Mouse (Mus musculus) NIH3T3 (cell line): ENCODE data around the gene Anxa6.

Experiments
- DNase-seq: peaks from one replicate; pipeline ENCODE4 v3.0.0-alpha.2; 2012; ENCODE audit warnings: low read depth

The Anxa6 gene

GRCm38 (mm10) chr11:55031211-55031990, 1.8 kb downstream of the Anxa6 start:
- DNase-seq = peak; percentile 56

DNA sequence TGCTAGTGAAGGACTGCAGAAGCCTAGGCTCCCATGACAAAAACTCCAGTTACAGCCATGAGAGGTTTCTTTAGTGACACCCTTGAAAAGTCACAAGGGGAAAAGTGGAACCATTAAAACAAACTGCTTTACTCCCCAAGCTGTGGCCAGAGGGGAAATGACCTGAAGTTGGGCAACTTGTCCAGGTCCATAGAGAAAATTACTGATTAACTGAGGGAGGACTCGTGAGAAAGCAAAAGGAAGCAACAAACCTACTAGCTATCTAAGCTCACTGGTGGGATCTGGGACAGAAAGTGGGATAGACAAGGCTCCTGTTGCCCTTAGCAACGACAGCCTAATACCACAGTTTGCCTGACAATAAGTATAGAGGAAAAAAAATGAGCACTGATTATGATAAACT, 4.7 kb downstream of the Anxa6 start:
- DNase-seq = no peak

- DNase-seq = peak; percentile 79
Observed at GRCm38 (mm10) chr11:55027204-55027855, 5.9 kb downstream of the Anxa6 start.

- DNase-seq = no peak
Observed at GRCm38 (mm10) chr11:55025896-55026295, 7.3 kb downstream of the Anxa6 start.

GRCm38 (mm10) chr11:55023583-55023982, 9.7 kb downstream of the Anxa6 start:
- no peak for DNase-seq

- DNase-seq = peak; percentile 93
Observed at GRCm38 (mm10) chr11:55023049-55023564, 10.1 kb downstream of the Anxa6 start.

DNA sequence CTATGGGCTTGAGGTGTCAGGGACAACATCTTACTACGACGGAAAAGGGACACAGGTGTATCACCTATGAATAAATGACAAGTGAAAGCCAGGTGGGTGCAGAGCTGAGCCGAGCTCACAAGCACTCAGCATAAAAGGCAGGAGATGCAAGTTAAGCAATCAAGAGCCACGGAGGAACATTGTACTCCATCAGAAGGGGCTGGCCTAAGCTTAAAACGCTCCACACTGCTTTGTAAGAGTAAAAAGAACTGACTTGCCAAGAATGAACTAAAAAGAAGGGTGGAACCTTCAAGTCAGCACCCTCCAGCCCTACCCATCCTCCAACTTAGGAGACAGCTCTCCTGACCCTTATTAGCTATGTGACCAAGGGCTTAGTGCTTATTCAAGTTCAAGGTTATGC, 10.7 kb downstream of the Anxa6 start:
- no peak for DNase-seq

- peak; percentile 62 for DNase-seq
Observed at GRCm38 (mm10) chr11:55021859-55022258, 11.4 kb downstream of the Anxa6 start.

DNA sequence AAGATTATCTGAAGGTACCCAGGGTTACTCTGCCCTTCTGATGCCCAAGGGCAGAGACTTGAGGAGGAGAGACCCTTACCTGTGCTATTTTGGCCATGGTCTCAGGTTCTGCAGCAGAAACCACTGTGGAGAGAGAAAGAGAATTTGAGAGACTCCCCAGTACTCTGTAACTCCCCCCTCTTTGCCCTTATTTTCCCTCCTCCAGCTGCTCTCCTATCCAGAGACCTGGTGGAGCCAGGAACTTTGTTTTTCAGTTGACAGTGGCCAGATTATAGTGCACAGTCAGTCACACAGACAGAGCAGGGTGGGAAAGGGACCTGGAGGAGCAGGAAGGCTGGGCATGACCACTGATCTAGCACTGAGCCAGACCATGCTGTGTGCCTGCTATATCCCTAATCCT, 11.8 kb downstream of the Anxa6 start:
- no peak for DNase-seq

DNA sequence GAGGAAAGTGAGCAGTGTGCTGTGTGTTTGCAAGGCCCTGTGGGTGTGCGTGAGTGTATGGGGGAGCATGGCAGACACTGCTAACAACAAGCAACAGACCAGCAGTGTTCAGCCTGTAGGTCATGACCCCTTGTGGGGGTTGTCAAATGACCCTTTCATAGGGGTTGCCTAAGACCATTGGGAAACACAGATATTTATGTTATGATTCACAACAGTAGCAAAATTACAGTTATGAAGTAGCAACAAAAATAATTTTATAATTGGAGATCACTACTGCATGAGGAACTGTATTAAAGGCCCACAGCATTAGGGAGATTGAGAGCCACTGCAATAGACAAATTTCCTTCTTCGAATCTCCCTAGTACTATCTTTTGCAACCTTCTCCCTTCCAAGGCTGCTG, 13.5 kb downstream of the Anxa6 start:
- DNase-seq = no peak

DNA sequence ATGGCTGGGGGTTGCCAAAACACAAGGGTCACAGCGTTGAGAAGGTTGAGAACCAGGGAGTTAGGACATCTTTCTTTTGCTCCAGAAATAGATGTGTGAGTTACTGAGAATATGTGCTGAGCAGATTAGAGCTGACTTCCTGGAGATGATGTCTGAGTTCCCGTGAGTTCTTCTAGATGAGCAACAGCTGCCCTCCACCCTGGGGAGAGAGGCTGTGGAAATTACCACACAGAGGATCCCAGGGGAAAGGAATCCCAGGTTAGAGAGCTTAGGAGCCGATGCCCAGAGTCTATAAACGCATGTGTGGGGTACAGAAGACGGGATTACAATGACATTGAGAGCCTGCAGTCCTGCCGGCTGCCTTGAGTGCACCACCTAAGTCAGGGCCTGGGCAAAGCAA, 15.2 kb downstream of the Anxa6 start:
- no peak for DNase-seq

- DNase-seq = no peak
Observed at GRCm38 (mm10) chr11:55017201-55017600, 16.0 kb downstream of the Anxa6 start.

- DNase-seq = peak; percentile 74
Observed at GRCm38 (mm10) chr11:55016758-55017157, 16.5 kb downstream of the Anxa6 start.

GRCm38 (mm10) chr11:55015831-55016241, 17.4 kb downstream of the Anxa6 start:
- DNase-seq = no peak

- no peak for DNase-seq
Observed at GRCm38 (mm10) chr11:55015264-55015663, 18.0 kb downstream of the Anxa6 start.

DNA sequence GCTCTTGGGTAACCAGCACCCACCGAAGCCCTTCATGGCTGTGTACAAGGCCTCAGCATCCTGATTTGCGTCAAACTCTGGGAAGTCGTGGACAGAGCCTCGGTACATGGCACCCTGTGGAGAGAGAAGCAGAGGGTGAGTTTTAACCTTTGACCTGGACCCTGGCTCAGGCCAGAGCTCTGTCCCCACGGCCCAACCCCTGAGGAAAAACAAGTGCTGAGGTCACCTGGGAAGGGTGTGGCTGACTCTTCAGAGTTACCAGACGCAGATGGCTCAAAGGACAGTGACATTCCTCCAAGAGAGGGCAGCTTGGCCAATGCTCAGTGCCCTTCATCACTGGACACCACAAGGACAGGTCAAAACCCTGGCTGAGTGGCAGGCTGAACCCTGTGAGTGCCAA, 19.4 kb downstream of the Anxa6 start:
- no peak for DNase-seq

- DNase-seq = peak; percentile 49
Observed at GRCm38 (mm10) chr11:55012551-55013521, 20.4 kb downstream of the Anxa6 start.

DNA sequence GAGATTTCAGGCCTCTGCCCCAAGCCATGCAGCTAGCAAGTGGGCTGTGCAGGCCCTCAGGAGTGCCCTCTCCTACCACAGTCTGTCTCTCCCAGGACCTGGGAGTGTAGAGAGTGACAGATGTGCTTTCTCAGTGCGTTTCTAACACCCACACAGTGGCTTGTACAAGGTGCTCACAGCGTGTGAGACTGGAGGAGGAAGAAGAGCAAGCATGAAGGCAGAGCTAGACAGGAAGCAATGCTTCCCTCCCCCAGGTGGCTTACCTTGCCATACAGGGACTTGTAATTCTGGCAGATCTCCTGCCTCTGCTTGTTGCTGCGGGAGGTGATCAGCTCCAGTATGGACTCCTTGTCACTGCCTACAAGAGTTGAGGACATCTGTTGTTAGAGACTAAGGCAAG, 21.8 kb downstream of the Anxa6 start:
- no peak for DNase-seq

DNA sequence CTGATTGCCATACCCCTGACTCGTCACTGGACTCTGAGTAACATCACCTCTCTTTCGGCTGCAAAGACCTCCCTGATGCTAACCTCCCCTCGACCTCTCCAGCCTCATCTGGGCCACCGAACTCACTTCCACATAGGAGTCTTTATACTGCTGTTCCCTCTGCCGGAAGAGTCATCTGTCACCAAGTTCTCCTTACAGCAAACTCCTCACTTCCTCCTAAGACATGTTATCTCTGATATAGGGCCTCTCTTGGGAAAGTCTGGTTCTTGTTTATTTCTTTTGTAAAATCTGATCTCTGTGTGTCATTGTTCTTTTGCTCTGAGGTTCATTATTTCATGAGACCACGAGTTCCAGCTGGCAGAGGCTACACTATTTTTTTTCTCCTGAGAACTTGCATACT, 25.0 kb downstream of the Anxa6 start:
- no peak for DNase-seq

DNA sequence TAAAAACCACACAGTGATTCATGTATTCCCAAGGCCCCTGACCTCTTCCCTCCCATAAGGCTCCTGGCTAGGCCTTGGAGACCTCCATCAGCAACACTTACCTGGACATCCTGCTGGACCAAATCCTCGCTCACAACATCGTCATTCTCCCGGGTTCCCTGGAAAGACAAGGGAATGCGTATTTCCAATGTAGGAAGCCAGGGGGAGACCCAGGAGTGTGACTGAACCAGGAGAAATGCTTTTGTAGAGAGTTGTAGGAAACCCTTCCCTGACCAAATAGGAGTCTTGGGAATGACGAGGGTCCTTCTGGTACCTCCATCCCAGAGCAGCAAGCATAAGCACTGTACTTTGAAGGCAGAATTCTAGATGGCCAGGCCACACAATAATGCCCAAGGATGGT, 27.6 kb downstream of the Anxa6 start:
- DNase-seq = no peak

- DNase-seq = no peak
Observed at GRCm38 (mm10) chr11:55004970-55005502, 28.2 kb downstream of the Anxa6 start.

- DNase-seq = no peak
Observed at GRCm38 (mm10) chr11:54998708-54999107, 34.5 kb downstream of the Anxa6 start.
